Mouse (Mus musculus) lung, embryonic 15.5 days (tissue): ENCODE measurements around the gene Rpp25l. TPM values are rescaled to one million over a fixed set of nuclear protein-coding genes. Genes with fewer than 3 reads are reported as not detected.
A peak's percentile ranks its signal among the peaks of the same experiment; 100 is the strongest.

Source experiments
- ATAC-seq: fragments of 200-750 bp; cut with Nextera tagmentation; 2 replicates; pipeline ENCODE4 v1.8.0; 2017; ENCODE audit warnings: moderate number of reproducible peaks, borderline replicate concordance; ENCODE audit not compliant: low FRiP score, low TSS enrichment; ENCODE audit errors: extremely low read depth
- H3K27ac ChIP-seq: fragments of 300-500 bp; sonication (generic); 2 replicates; pipeline ENCODE4 v1.5.1; 2015; ENCODE audit warnings: moderate library complexity, mild to moderate bottlenecking, inconsistent platforms
- H3K27me3 ChIP-seq: fragments of 300-500 bp; sonication (generic); 2 replicates; pipeline ENCODE4 v1.6.1; 2015; ENCODE audit warnings: inconsistent platforms
- H3K36me3 ChIP-seq: fragments of 300-500 bp; sonication (generic); 2 replicates; pipeline ENCODE4 v1.6.1; 2015; ENCODE audit warnings: inconsistent platforms
- H3K4me1 ChIP-seq: fragments of 300-500 bp; sonication (generic); 2 replicates; pipeline ENCODE4 v1.6.1; 2015; ENCODE audit warnings: inconsistent platforms
- H3K4me2 ChIP-seq: fragments of 300-500 bp; sonication (generic); 2 replicates; pipeline ENCODE4 v1.6.1; 2015; ENCODE audit warnings: inconsistent platforms, mild to moderate bottlenecking, moderate library complexity
- H3K4me3 ChIP-seq: fragments of 300-500 bp; sonication (generic); 2 replicates; pipeline ENCODE4 v1.5.1; 2015; ENCODE audit warnings: mild to moderate bottlenecking, inconsistent platforms
- H3K9ac ChIP-seq: fragments of 300-500 bp; sonication (generic); 2 replicates; pipeline ENCODE4 v1.6.1; 2015; ENCODE audit warnings: inconsistent platforms
- H3K9me3 ChIP-seq: fragments of 300-500 bp; sonication (generic); 2 replicates; pipeline ENCODE4 v1.6.1; 2016; ENCODE audit warnings: inconsistent platforms
- WGBS: fragments of 180-500 bp; shearing (Covaris S2); methylation state at CpG from one replicate; pipeline ENCODE4 v1.1.7; 2015; 5-methylcytosine and 5-hydroxymethylcytosine counted together
- polyA plus RNA-seq: library from polyadenylated mRNA; unstranded; fragments of >200 nt; fragmentation: Nextera tagmentation; extraction: Ambion mirVana; gene quantifications from 2 replicates; pipeline ENCODE4 v1.2.1, GENCODE M21; 2015

Gene Rpp25l
- polyA plus RNA-seq, 1 experiment from 2014 or later = 80.4 TPM

GRCm38 (mm10) chr4:41677006-41677629 lies 36.2 kb downstream of the Rpp25l start:
- Histone ChIP-seq H3K4me3 (no peak overlapping the region), H3K9me3 (no peaks in the 10 kb centered on the region), H3K9ac (no peak overlapping the region), H3K27ac (peak overlapping the region; percentile 51), H3K36me3 (no peaks in the 10 kb centered on the region), H3K27me3 (no peaks in the 10 kb centered on the region), H3K4me2 (peak overlapping the region; percentile 33), H3K4me1 (peaks cover 56% of the 10 kb centered on the region)
- ATAC-seq = peak; percentile 81
- WGBS = 40% methylated on average over 13 of the region's 13 CpGs

GRCm38 (mm10) chr4:41676248-41677005 lies 36.9 kb downstream of the Rpp25l start:
- Histone ChIP-seq H3K4me1 (peaks cover 60% of the 10 kb centered on the region), H3K27me3 (no peaks in the 10 kb centered on the region), H3K9me3 (no peaks in the 10 kb centered on the region), H3K4me3 (no peak overlapping the region), H3K36me3 (no peaks in the 10 kb centered on the region), H3K27ac (peak overlapping the region; percentile 51), H3K4me2 (peak overlapping the region; percentile 33), H3K9ac (0 out of 2 replicates have a peak overlapping the region, but pooled peaks have one; percentile 5)
- WGBS = 44% methylated on average over 17 of the region's 17 CpGs
- no peak for ATAC-seq

GRCm38 (mm10) chr4:41673186-41673585 lies 40.1 kb downstream of the Rpp25l start:
- no peak overlapping the region for H3K4me2 ChIP-seq
- no peak overlapping the region for H3K9ac ChIP-seq
- ATAC-seq = no peak
- 57% methylated on average over 19 of the region's 19 CpGs for WGBS
- no peaks in the 10 kb centered on the region for H3K36me3 ChIP-seq
- no peaks in the 10 kb centered on the region for H3K9me3 ChIP-seq
- H3K4me3 ChIP-seq = no peak overlapping the region
- H3K27me3 ChIP-seq = no peaks in the 10 kb centered on the region
- H3K4me1 ChIP-seq = peaks cover 45% of the 10 kb centered on the region
- no peak overlapping the region for H3K27ac ChIP-seq

GRCm38 (mm10) chr4:41672522-41672963 lies 40.8 kb downstream of the Rpp25l start:
- no peak overlapping the region for H3K4me2 ChIP-seq

GRCm38 (mm10) chr4:41671963-41672480 lies 41.3 kb downstream of the Rpp25l start:
- H3K27ac ChIP-seq = no peak overlapping the region
- ATAC-seq = no peak
- H3K4me1 ChIP-seq = peaks cover 35% of the 10 kb centered on the region
- H3K9ac ChIP-seq = no peak overlapping the region
- WGBS = 30% methylated on average over 8 of the region's 8 CpGs
- no peak overlapping the region for H3K4me3 ChIP-seq
- H3K4me2 ChIP-seq = no peak overlapping the region
- no peaks in the 10 kb centered on the region for H3K36me3 ChIP-seq
- H3K9me3 ChIP-seq = no peaks in the 10 kb centered on the region
- H3K27me3 ChIP-seq = no peaks in the 10 kb centered on the region

More at GRCm38 (mm10) chr4:41672522-41672963, 40.8 kb downstream of the Rpp25l start:
- Histone ChIP-seq H3K27me3 (no peaks in the 10 kb centered on the region), H3K9ac (no peak overlapping the region), H3K36me3 (no peaks in the 10 kb centered on the region), H3K9me3 (no peaks in the 10 kb centered on the region), H3K27ac (no peak overlapping the region), H3K4me3 (no peak overlapping the region), H3K4me1 (peaks cover 39% of the 10 kb centered on the region)
- 31% methylated on average over 8 of the region's 8 CpGs for WGBS
- no peak for ATAC-seq

GRCm38 (mm10) chr4:41671500-41671899 lies 41.8 kb downstream of the Rpp25l start:
- Histone ChIP-seq H3K4me1 (peaks cover 30% of the 10 kb centered on the region), H3K4me3 (no peak overlapping the region), H3K27ac (no peak overlapping the region), H3K36me3 (no peaks in the 10 kb centered on the region), H3K9me3 (no peaks in the 10 kb centered on the region), H3K4me2 (no peak overlapping the region), H3K9ac (no peak overlapping the region), H3K27me3 (no peaks in the 10 kb centered on the region)
- WGBS = 50% methylated on average over 5 of the region's 5 CpGs
- ATAC-seq = no peak

GRCm38 (mm10) chr4:41670836-41671235 lies 42.5 kb downstream of the Rpp25l start:
- Histone ChIP-seq H3K27ac (no peak overlapping the region), H3K4me3 (no peak overlapping the region), H3K4me2 (no peak overlapping the region), H3K9me3 (no peaks in the 10 kb centered on the region), H3K27me3 (no peaks in the 10 kb centered on the region), H3K36me3 (no peaks in the 10 kb centered on the region), H3K9ac (no peak overlapping the region), H3K4me1 (peaks cover 23% of the 10 kb centered on the region)
- ATAC-seq = no peak
- WGBS = 81% methylated on average over 18 of the region's 18 CpGs

GRCm38 (mm10) chr4:41666646-41667045 lies 46.7 kb downstream of the Rpp25l start:
- 73% methylated on average over 11 of the region's 11 CpGs for WGBS

GRCm38 (mm10) chr4:41665009-41665675 lies 48.2 kb downstream of the Rpp25l start:
- H3K36me3 ChIP-seq = no peaks in the 10 kb centered on the region
- ATAC-seq = 0 out of 2 replicates have a peak, but pooled peaks have one; percentile 7
- no peaks in the 10 kb centered on the region for H3K27me3 ChIP-seq
- H3K9me3 ChIP-seq = no peaks in the 10 kb centered on the region
- peaks cover 19% of the 10 kb centered on the region for H3K4me1 ChIP-seq
- H3K4me2 ChIP-seq = no peak overlapping the region
- 11% methylated on average over 5 of the region's 8 CpGs for WGBS
- no peak overlapping the region for H3K4me3 ChIP-seq
- no peak overlapping the region for H3K27ac ChIP-seq
- no peak overlapping the region for H3K9ac ChIP-seq

More at GRCm38 (mm10) chr4:41666646-41667045, 46.7 kb downstream of the Rpp25l start:
- H3K9ac ChIP-seq = no peak overlapping the region
- H3K27me3 ChIP-seq = no peaks in the 10 kb centered on the region
- H3K36me3 ChIP-seq = no peaks in the 10 kb centered on the region
- no peak overlapping the region for H3K4me2 ChIP-seq
- H3K4me3 ChIP-seq = no peak overlapping the region
- no peaks in the 10 kb centered on the region for H3K9me3 ChIP-seq
- ATAC-seq = no peak
- H3K27ac ChIP-seq = no peak overlapping the region
- H3K4me1 ChIP-seq = peaks cover 12% of the 10 kb centered on the region

GRCm38 (mm10) chr4:41664533-41664932 lies 48.8 kb downstream of the Rpp25l start:
- Histone ChIP-seq H3K27me3 (no peaks in the 10 kb centered on the region), H3K9ac (no peak overlapping the region), H3K36me3 (no peaks in the 10 kb centered on the region), H3K9me3 (no peaks in the 10 kb centered on the region), H3K4me3 (no peak overlapping the region), H3K27ac (no peak overlapping the region), H3K4me1 (peaks cover 19% of the 10 kb centered on the region), H3K4me2 (no peak overlapping the region)
- no peak for ATAC-seq
- WGBS = 33% methylated on average over 7 of the region's 7 CpGs

GRCm38 (mm10) chr4:41663614-41664013 lies 49.7 kb downstream of the Rpp25l start:
- Histone ChIP-seq H3K36me3 (no peaks in the 10 kb centered on the region), H3K4me1 (peaks cover 19% of the 10 kb centered on the region), H3K9me3 (no peaks in the 10 kb centered on the region), H3K27me3 (no peaks in the 10 kb centered on the region), H3K4me3 (no peak overlapping the region), H3K4me2 (no peak overlapping the region), H3K27ac (no peak overlapping the region), H3K9ac (no peak overlapping the region)
- ATAC-seq = no peak
- 40% methylated on average over 9 of the region's 9 CpGs for WGBS
